Mouse (Mus musculus) CH12.LX (cell line): Measurements from ENCODE around the gene Ank3. TPM values are rescaled to one million over a fixed set of nuclear protein-coding genes. Genes with fewer than 3 reads are reported as not detected.

Experiments
- DNase-seq: peaks from one replicate; pipeline ENCODE4 v3.0.0-alpha.2; 2013; ENCODE audit errors: extremely low read depth
- H3K27ac ChIP-seq: 2 replicates; pipeline ENCODE4 v1.5.1; 2012; ENCODE audit warnings: low read depth, mild to moderate bottlenecking, control low read depth, moderate library complexity; ENCODE audit not compliant: insufficient read depth
- H3K27me3 ChIP-seq: replicated peaks from 2 replicates; pipeline ENCODE3; 2012; ENCODE audit warnings: inconsistent platforms
- H3K36me3 ChIP-seq, 2 experiments: replicated peaks in 1 of 2; 2 replicates each; pipeline versions ENCODE3 to v1.6.1; 2012; ENCODE audit warnings: inconsistent platforms in 1 of 2, low read length in 1 of 2, mild to moderate bottlenecking in 1 of 2, mixed read lengths in 1 of 2, moderate library complexity in 1 of 2; ENCODE audit not compliant: control insufficient read depth in 1 of 2, insufficient read depth in 1 of 2
- H3K4me1 ChIP-seq, 2 experiments: 2 replicates each; pipeline ENCODE4 v1.6.1; 2012; ENCODE audit warnings: inconsistent platforms in 1 of 2, moderate library complexity in 1 of 2; ENCODE audit not compliant: insufficient read depth in 2 of 2, control insufficient read depth in 1 of 2
- H3K4me2 ChIP-seq: 2 replicates; pipeline ENCODE4 v1.6.1; 2012; ENCODE audit warnings: low read depth, mild to moderate bottlenecking, control low read depth; ENCODE audit not compliant: poor library complexity, insufficient read depth, severe bottlenecking
- H3K4me3 ChIP-seq, 3 experiments: fragments of 150-350 bp in 1 of 3; sonication (generic) in 1 of 3; replicated peaks in 1 of 3; 2 replicates each; pipeline versions ENCODE3 to v1.5.1; 2011 to 2012; ENCODE audit warnings: low read depth in 2 of 3, low read length in 2 of 3, mild to moderate bottlenecking in 2 of 3, moderate library complexity in 2 of 3, control low read depth in 1 of 3, improper control_type of control experiment in 1 of 3, inconsistent platforms in 1 of 3, mixed read lengths in 1 of 3; ENCODE audit not compliant: poor library complexity in 1 of 3
- H3K79me2 ChIP-seq: replicated peaks from 2 replicates; pipeline ENCODE4 v1.6.1; 2012; ENCODE audit warnings: mild to moderate bottlenecking, moderate library complexity; ENCODE audit not compliant: control insufficient read depth, poor library complexity, insufficient read depth, severe bottlenecking; ENCODE audit errors: extremely low read depth
- H3K9ac ChIP-seq: 2 replicates; pipeline ENCODE4 v1.6.1; 2012; ENCODE audit warnings: low read depth, mild to moderate bottlenecking, control low read depth, moderate library complexity; ENCODE audit not compliant: insufficient read depth
- H3K9me3 ChIP-seq: replicated peaks from 2 replicates; pipeline ENCODE3; 2012; ENCODE audit warnings: low read length, inconsistent platforms, mixed read lengths
- BHLHE40 ChIP-seq: IDR thresholded peaks from 2 replicates; pipeline ENCODE4 v1.6.1; 2011; ENCODE audit warnings: mild to moderate bottlenecking, low read depth, low read length, improper control_type of control experiment
- CHD1 ChIP-seq: IDR thresholded peaks from 2 replicates; pipeline ENCODE4 v1.6.1; 2012; ENCODE audit warnings: low read depth, low read length, improper control_type of control experiment, inconsistent platforms
- CHD2 ChIP-seq: IDR thresholded peaks from 2 replicates; pipeline ENCODE4 v1.6.1; 2011; ENCODE audit warnings: low read length, improper control_type of control experiment
- CTCF ChIP-seq, 2 experiments: IDR thresholded peaks in 1 of 2; conservative IDR thresholded peaks in 1 of 2; 2 replicates each; pipeline ENCODE4 v1.5.1; 2011 to 2012; ENCODE audit warnings: low read depth in 2 of 2, low read length in 2 of 2, improper control_type of control experiment in 1 of 2, inconsistent platforms in 1 of 2, mild to moderate bottlenecking in 1 of 2, moderate library complexity in 1 of 2
- ELF1 ChIP-seq: IDR thresholded peaks from 2 replicates; pipeline ENCODE4 v1.6.1; 2014; ENCODE audit warnings: low read depth, mild to moderate bottlenecking, inconsistent platforms, low read length, improper control_type of control experiment
- IRF4 ChIP-seq: IDR thresholded peaks from 2 replicates; pipeline ENCODE4 v1.6.1; 2014; ENCODE audit warnings: low read depth, mild to moderate bottlenecking, inconsistent platforms, low read length, improper control_type of control experiment
- KAT2A ChIP-seq: IDR thresholded peaks from 2 replicates; pipeline ENCODE4 v1.6.1; 2012; ENCODE audit warnings: low read length, improper control_type of control experiment, inconsistent platforms; ENCODE audit not compliant: insufficient replicate concordance
- MAZ ChIP-seq: IDR thresholded peaks from 2 replicates; pipeline ENCODE4 v1.6.1; 2012; ENCODE audit warnings: low read depth, mild to moderate bottlenecking, inconsistent platforms, low read length, improper control_type of control experiment, moderate library complexity
- MYC ChIP-seq: IDR thresholded peaks from 2 replicates; pipeline ENCODE4 v1.6.1; 2011; ENCODE audit warnings: low read depth, mild to moderate bottlenecking, improper control_type of control experiment, low read length
- NRF1 ChIP-seq: IDR thresholded peaks from 2 replicates; pipeline ENCODE4 v1.6.1; 2014; ENCODE audit warnings: low read depth, mild to moderate bottlenecking, inconsistent platforms, low read length, improper control_type of control experiment, moderate library complexity
- PAX5 ChIP-seq: IDR thresholded peaks from 2 replicates; pipeline ENCODE4 v1.6.1; 2012; ENCODE audit warnings: low read length, inconsistent platforms, mixed read lengths
- RAD21 ChIP-seq: IDR thresholded peaks from 2 replicates; pipeline ENCODE4 v1.6.1; 2011; ENCODE audit warnings: low read depth, mild to moderate bottlenecking, low read length, improper control_type of control experiment, moderate library complexity
- SIN3A ChIP-seq: IDR thresholded peaks from 2 replicates; pipeline ENCODE4 v1.6.1; 2012; ENCODE audit warnings: low read length, improper control_type of control experiment, inconsistent platforms
- SMC3 ChIP-seq: IDR thresholded peaks from 2 replicates; pipeline ENCODE4 v1.6.1; 2011; ENCODE audit warnings: low read depth, low read length, improper control_type of control experiment
- TCF12 ChIP-seq: IDR thresholded peaks from 2 replicates; pipeline ENCODE4 v1.6.1; 2014; ENCODE audit warnings: low read depth, mild to moderate bottlenecking, inconsistent platforms, low read length, improper control_type of control experiment
- UBTF ChIP-seq: IDR thresholded peaks from 2 replicates; pipeline ENCODE4 v1.6.1; 2012; ENCODE audit warnings: low read depth, mild to moderate bottlenecking, inconsistent platforms, low read length, improper control_type of control experiment, moderate library complexity
- USF1 ChIP-seq: IDR thresholded peaks from 2 replicates; pipeline ENCODE4 v1.6.1; 2014; ENCODE audit warnings: low read depth, mild to moderate bottlenecking, inconsistent platforms, low read length, improper control_type of control experiment
- ZMIZ1 ChIP-seq: IDR thresholded peaks from 2 replicates; pipeline ENCODE4 v1.6.1; 2012; ENCODE audit warnings: low read depth, mild to moderate bottlenecking, inconsistent platforms, low read length, improper control_type of control experiment
- dilution Hi-C: fragments of 300-500 bp; cut with MboI; formaldehyde crosslinking; loops from 2 replicates; pipeline ENCODE4 v1.14.3; 2020; ENCODE audit warnings: low sequenced_read_pairs; ENCODE audit not compliant: extremely low pct_unique_long_range_greater_than_20kb, extremely low pct_ligation_motif_present
- in situ Hi-C: fragments of 300-500 bp; cut with MboI; formaldehyde crosslinking; loops from 3 replicates; pipeline ENCODE4 v1.14.3; 2019; ENCODE audit warnings: low sequenced_read_pairs, low pct_ligation_motif_present, low pct_unique_long_range_greater_than_20kb, mixed read lengths
- polyA plus RNA-seq: library from polyadenylated mRNA; unstranded; fragments of >175 nt; gene quantifications from 2 replicates; pipeline ENCODE4 v1.2.1, GENCODE M21; 2012; ENCODE audit warnings: low read depth; ENCODE audit not compliant: insufficient read length
- total RNA-seq, 2 experiments: library from RNA; depleted of rRNA; stranded (reverse); fragments of 300-350 nt in 1 of 2; fragments of >200 nt in 1 of 2; gene quantifications; 2 replicates each; pipeline ENCODE4 v1.2.3; 2012 to 2014

Gene Ank3
- total and polyA plus RNA-seq, 3 experiments, result 4.7 to 8.3 (median 6.2) TPM

DNA sequence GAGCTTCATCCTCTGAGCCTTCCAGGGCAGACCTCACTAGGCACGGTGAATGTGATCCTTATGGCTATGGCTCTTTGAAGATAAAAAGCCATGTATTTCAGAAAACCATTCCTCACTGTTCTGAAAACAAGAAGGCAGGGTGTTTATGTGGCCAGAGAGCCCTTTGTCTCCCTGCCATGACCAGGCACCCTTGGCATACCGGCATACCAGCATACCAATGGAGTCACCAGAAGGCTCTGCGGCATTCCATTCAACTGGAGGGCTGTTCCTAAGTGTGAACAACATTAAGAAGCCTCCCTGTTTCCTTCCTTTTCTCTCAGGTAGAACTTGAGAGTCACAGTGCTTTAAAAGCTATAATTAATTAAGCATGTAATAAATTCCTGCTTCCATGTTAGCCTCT, 430.7 kb downstream of the Ank3 start:
- TF ChIP-seq MYC (no peak), PAX5 (no peak), USF1 (no peak), CHD2 (no peak), TCF12 (no peak), CHD1 (no peak), SIN3A (no peak), MAZ (no peak), SMC3 (no peak), UBTF (no peak), BHLHE40 (no peak), ELF1 (no peak), ZMIZ1 (no peak), RAD21 (no peak), IRF4 (no peak), NRF1 (no peak)
- dilution Hi-C loops (no loop called here), in situ Hi-C loops (loop anchor here (25.0 kb wide), 1 partner anchor 367 kb away; no protein-coding TSS in a partner anchor)
- no peak for DNase-seq
- no peaks in the 10 kb centered on the region for H3K27me3 ChIP-seq
- no peaks in the 10 kb centered on the region for H3K9me3 ChIP-seq
- H3K9ac ChIP-seq, result no peak overlapping the region
- no peak overlapping the region for H3K27ac ChIP-seq
- no peaks in the 10 kb centered on the region for H3K4me1 ChIP-seq
- no peaks in the 10 kb centered on the region for H3K79me2 ChIP-seq
- H3K4me2 ChIP-seq, result no peak overlapping the region
- H3K4me3 ChIP-seq, result no peak overlapping the region
- peaks cover 0 to 36% of the 10 kb centered on the region in 2 experiments for H3K36me3 ChIP-seq

- in situ Hi-C loops (loop anchor here (25.0 kb wide), 1 partner anchor 369 kb away; no protein-coding TSS in a partner anchor), dilution Hi-C loops (no loop called here)
- DNase-seq, result no peak
- no peaks in the 10 kb centered on the region for H3K79me2 ChIP-seq
- no peaks in the 10 kb centered on the region for H3K9me3 ChIP-seq
- H3K4me1 ChIP-seq, result no peaks in the 10 kb centered on the region
- H3K27ac ChIP-seq, result no peak overlapping the region
- H3K36me3 ChIP-seq, result peaks cover 0 to 24% of the 10 kb centered on the region in 2 experiments
- H3K4me2 ChIP-seq, result no peak overlapping the region
- no peak for TF ChIP-seq CHD2
- no peak for TF ChIP-seq KAT2A
- no peak for TF ChIP-seq NRF1
- TF ChIP-seq PAX5, result no peak
- TF ChIP-seq CTCF (conservative IDR thresholded peaks at IDR 0.05 in 1 of 2, IDR thresholded peaks at IDR 0.05 in 1 of 2; ENCODE audit: low read depth in 2 of 2, low read length in 2 of 2), result no peak
- TF ChIP-seq BHLHE40, result no peak
- H3K9ac ChIP-seq, result no peak overlapping the region
- no peak overlapping the region for H3K4me3 ChIP-seq
- H3K27me3 ChIP-seq, result no peaks in the 10 kb centered on the region
Measured at GRCm38 (mm10) chr10:69831568-69831967, 433.0 kb downstream of the Ank3 start.
